Mouse (Mus musculus) G1E (cell line): ENCODE measurements around the gene Fcna.

ENCODE experiments used
- CTCF ChIP-seq: IDR thresholded peaks from 2 replicates; pipeline ENCODE4 v1.5.1; 2012; ENCODE audit warnings: low read depth, low read length, inconsistent platforms, mixed read lengths
- TAL1 ChIP-seq: conservative IDR thresholded peaks from 2 replicates; pipeline ENCODE4 v1.6.1; 2012; ENCODE audit warnings: low read depth, low read length, inconsistent platforms, mixed read lengths

DNA sequence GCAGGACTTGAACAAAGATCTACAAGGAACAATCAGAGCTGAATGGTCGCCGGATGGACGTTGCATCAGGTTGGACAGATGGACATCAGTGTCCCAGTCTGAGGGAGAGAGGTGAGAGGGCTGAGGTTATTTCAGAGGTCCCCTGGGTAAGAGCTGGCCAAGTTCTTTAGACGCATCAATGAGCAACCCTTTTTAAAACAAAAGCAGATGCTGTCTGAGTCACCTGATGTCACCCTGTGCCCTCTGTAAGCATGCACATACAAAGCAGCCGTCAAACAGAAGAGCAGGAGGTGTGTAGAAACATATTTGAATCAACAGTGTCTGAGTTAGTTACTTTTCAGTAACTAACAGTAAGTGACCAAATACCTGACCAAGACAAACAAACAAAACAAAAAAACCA is 36.3 kb upstream of the Fcna start:
- TF ChIP-seq CTCF (no peak), TAL1 (no peak)
